In genomic region chr1:186552689-186553088, GRCm38 (mm10) we compare ENCODE assay signal across 21 mouse cellular contexts.
A peak's percentile ranks its signal among the peaks of the same experiment; 100 is the strongest.
DNase-seq lines count a peak whose midpoint lies in the region; ATAC-seq lines count a peak whose summit lies in the region.
"Had no signal": no experiment of that assay in that cellular context is flagged by ENCODE, and none has a peak within 500 bp of the region (broad histone marks: within the 10 kb centered on the region; RNA-seq: fewer than 3 reads in every experiment).

No protein-coding gene starts in this region.

- ATAC-seq in common myeloid progenitor, adult 5-6 weeks (replicated peaks; ENCODE audit: low read depth, poor library complexity, severe bottlenecking), result peak; percentile 54
- ATAC-seq in hematopoietic stem cell, adult 5-6 weeks (replicated peaks in 1 of 2; ENCODE audit: insufficient read depth in 1 of 2, low FRiP score in 2 of 2, low TSS enrichment in 1 of 2, low read depth in 1 of 2, poor library complexity in 2 of 2, severe bottlenecking in 2 of 2), result peak; percentile 19 to 29; a peak in 1 of 4 replicates
- ATAC-seq in megakaryocyte progenitor cell, adult 5-6 weeks (replicated peaks; ENCODE audit: poor library complexity), result peak; percentile 59
- ATAC-seq: activated CD4-positive, CD25-positive, alpha-beta regulatory T cell, adult 4 months; CD4-positive, CD25-positive, alpha-beta regulatory T cell, adult 4 months; forebrain, embryonic 13.5 days; forebrain, embryonic 15.5 days; forebrain, postnatal 0 days; Patski had no signal

- no peak for DNase-seq in kidney, postnatal 14 days
- DNase-seq in ovary, adult 18-20 months (ENCODE audit: low spot score), result no peak
- DNase-seq: adrenal gland, adult 8-10 months; adrenal gland, postnatal 14 days; adrenal gland, postnatal 36 days; B cell, adult 2 months; cerebellum, adult 11-12 months; cerebellum, adult 2 months; cerebellum, adult 9-10 months; cerebellum, postnatal 10 days; cerebellum, postnatal 25 days; embryo, embryonic 11 days; forebrain, postnatal 0 days had no signal
